Mouse (Mus musculus) layer of hippocampus, postnatal 25 days (tissue): Measurements from ENCODE around the gene Gm13199. TPM values are rescaled to one million over a fixed set of nuclear protein-coding genes. Genes with fewer than 3 reads are reported as not detected.

ENCODE experiments used
- DNase-seq, 2 experiments: peaks; one replicate each; pipeline ENCODE4 v3.0.0; 2022; ENCODE audit warnings: mixed read lengths in 2 of 2, low spot score in 1 of 2; ENCODE audit errors: extremely low spot score in 1 of 2
- total RNA-seq, 2 experiments: library from RNA; stranded (reverse); gene quantifications; 2 replicates each; pipeline ENCODE4 v1.2.3; 2021

Gene Gm13199
- 1 to 10 TPM in 1 of 2 experiments, under 1 TPM in 1; 0.89 to 2.5 TPM for total RNA-seq

DNA sequence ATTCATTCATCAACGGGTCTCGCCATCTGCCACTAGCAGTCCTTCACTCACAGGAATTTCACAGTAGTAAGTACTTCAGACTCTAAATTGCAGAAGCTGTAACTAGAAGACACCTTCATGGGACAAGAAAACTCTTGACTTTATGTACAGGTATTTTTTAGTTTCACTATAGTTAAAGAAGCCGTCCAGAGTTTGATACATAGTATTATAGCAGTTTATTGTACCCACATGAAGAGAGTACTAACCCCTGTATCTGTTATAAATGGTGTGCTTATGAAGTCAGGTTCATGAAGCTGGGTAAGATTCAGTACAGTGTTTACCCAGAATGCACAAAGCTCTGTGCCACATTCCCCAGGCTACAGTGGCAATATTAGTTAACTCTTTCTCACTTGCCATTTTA, at the start of gene Gm13199:
Gene Gm13199 (minus strand): TSS at position 101 of the 400 bp plus-strand sequence.
- no peak for DNase-seq

- DNase-seq = no peak
These were observed 48.7 kb upstream of the Gm13199 start for GRCm38 (mm10) chr2:5911282-5911965.

- DNase-seq = peak in 1 of 2 experiments; percentile 40
These were observed 43.9 kb upstream of the Gm13199 start for GRCm38 (mm10) chr2:5906625-5907024.

- DNase-seq = peak in 1 of 2 experiments; percentile 37
These were observed 43.4 kb upstream of the Gm13199 start for GRCm38 (mm10) chr2:5906092-5906491.

GRCm38 (mm10) chr2:5900145-5900544, 37.4 kb upstream of the Gm13199 start:
- no peak for DNase-seq

- DNase-seq = peak; percentile 100
These were observed 32.3 kb upstream of the Gm13199 start, which contains the start of gene Sec61a2 for GRCm38 (mm10) chr2:5894843-5895570. Sec61a2 (minus strand) TSS chr2:5895432.

DNA sequence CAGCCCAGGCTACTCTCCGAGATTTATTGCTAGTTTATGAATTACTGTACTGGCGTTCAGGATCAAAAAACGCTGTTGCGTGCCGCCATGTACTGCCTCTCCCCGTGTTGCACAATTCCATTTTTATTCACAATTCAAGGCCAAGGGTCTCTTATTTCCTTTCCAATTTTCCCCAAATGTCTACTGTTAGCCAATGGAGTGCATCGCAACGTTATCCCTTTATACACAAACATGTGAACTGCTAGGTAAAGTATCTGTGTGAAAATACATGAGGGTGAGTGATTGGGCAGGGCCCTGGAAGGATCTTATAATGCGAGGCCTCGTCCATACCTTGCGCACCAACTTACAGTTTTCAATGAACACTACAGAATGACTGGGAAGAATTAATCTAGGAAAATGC, 31.6 kb upstream of the Gm13199 start:
- no peak for DNase-seq

DNA sequence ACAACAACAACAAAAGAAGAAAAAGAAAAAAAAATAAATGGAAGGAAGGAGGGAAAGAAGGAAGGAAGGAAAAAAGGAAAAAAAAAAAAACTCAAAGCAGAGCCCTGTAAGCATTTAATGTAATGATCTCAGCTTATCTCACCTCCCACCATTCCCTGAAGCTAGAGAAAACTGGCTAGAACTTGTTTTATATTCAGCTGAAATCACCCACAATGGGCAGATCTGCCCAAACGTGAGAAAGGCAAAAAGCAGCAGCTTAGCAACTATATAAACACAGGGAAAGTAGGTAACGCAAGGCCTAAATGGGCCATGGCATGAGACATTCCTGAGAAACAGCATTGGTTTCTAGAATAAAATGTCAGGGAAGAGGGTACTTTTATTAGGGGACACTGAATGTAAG, 26.7 kb upstream of the Gm13199 start:
- no peak for DNase-seq

- DNase-seq = no peak
These were observed 26.1 kb upstream of the Gm13199 start for GRCm38 (mm10) chr2:5888865-5889264.

DNA sequence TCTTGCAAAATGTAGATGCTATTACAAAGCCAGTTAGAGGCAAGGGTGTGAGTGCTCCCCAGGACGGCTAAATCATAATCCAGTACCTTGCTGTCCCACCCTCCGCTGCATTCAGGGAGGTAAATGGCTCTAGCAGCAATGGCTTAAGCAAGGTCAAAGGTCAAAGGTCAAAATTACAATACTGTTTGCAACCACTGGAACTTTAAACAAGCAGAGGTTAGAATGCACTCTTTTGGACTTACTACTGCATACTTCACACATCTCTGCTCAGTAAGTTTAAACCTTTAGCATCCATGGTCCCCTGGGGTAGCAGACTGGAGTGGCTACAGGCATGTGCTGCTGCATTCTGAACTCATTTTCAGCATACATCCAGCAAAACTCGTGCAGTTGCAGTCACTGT, 14.7 kb upstream of the Gm13199 start:
- no peak for DNase-seq

DNA sequence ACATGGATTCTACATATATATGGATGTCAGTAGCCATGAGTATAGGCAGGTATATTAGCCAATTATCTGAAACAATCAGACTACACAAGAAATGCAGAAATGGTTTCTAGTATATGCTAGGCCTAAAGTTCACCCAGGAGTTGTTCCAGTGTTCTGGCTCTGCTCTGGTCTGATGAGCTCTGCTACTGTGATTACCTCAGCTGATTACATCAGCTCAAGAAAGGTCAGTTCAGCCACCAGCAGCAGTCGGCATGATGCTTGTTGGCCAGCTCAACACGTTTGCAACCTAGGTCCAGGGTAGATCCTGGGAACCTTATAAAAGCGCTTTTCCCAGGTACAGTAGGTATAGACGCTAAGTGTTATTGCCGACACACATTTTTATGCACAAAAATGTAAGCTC, 7.0 kb upstream of the Gm13199 start:
- no peak for DNase-seq

- DNase-seq = no peak
These were observed 4.9 kb upstream of the Gm13199 start for GRCm38 (mm10) chr2:5867681-5868080.

DNA sequence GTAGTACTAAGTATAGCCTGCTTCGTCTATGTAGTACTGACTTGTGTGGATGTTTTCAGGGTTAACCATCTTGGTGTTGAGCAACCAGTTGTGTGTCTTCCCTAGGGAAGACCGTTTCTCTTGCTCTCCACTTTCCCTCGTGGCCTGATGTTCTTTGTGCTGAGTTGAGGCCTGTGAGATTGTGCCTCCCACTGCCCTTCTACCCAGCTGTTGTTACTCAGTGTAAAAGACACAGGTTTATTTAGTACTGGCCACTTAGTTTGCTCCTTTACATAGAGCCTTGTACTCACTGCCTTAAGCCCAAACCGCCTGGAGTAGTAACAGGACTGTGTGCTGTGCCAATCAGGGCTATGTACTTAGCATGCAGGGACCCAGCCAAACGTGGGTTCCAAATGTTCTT, 10.9 kb downstream of the Gm13199 start:
- DNase-seq = no peak

DNA sequence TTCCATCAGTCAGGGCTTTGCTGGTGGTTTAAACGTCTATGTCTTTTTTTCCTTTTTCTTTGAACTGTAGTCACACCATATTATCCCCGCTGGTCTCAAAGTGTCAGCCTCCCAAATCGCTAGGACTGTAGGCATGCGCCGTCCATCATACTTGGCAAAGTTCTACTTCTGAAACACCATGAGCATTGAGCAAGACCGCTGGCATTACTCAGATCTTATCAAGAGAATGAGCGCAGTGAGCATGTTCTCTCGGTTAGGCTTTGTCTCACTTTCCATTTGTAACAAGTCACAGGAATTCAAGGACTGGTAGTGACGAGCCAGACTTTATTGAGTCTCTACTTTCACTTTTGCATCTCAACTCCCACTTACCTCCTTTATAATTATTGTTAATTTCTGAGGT, 11.6 kb downstream of the Gm13199 start:
- no peak for DNase-seq

DNA sequence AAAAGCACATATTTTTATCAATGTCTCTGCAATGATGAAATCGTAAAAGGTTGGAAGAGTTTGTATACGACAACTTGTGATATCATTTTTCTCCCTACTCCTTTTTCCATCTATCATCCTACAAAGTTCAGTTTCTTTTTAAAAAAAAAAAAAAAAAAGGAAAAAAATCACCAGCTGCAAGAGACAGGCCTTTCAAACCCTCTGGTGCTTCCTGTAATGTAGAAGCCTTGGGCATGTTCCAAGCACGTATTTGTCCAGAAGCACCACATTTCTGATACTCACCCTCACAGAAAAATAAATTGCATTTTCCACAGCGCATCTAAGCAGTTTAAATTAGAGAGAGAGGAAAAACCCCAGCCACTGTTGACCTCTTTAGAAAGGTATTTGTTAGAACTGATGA, 16.9 kb downstream of the Gm13199 start:
- no peak for DNase-seq

- peak; percentile 75 to 77 for DNase-seq
These were observed 17.7 kb downstream of the Gm13199 start, which contains the start of the genes Nudt5 and Cdc123 for GRCm38 (mm10) chr2:5844873-5845631. Nudt5 (plus strand) TSS chr2:5845019. Cdc123 (minus strand) TSS chr2:5845164.

GRCm38 (mm10) chr2:5844181-5844872, 18.4 kb downstream of the Gm13199 start:
- no peak for DNase-seq

DNA sequence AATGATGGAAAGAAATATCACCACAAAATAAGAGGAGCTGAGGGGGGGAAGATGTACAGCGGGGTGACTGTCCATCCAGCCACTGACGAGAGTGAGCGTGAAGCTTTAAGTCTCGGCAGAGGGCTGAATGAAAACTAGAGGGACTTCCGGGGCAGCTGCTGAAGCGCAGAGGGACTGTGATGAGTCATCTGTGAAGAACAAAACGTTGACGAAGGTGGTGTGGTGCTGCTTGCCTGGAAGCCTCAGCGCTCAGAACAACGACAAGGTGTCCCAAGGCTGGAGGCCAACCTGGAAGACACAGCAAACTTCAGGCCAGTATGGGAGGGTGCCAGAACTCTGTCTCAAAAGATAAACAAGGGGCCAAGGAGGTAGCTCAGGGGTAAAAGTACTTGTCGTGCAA, 21.9 kb downstream of the Gm13199 start:
- DNase-seq = no peak

GRCm38 (mm10) chr2:5825265-5825913, 37.3 kb downstream of the Gm13199 start:
- DNase-seq = no peak

DNA sequence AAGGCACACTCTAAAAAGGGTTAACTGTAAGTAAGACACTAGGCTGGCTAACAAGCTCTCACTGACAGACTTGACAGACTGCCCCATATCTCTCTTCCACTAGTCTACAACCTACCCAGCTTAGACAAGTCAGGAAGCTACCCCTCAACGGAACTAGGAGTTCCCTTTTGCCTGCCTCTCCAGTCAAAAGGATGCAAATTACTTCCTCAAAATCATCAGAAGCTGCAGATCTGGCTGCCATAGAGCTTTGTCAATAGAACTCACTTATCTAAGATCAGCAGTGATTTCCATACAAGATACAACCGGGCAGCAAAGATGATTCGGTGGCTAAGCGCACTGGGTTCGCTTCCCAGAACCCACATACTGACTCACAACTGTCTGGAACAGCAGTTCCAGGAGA, 38.0 kb downstream of the Gm13199 start:
- DNase-seq = no peak
